Mouse (Mus musculus) gastrocnemius, postnatal 4 days (tissue): ENCODE measurements around the gene Vps18. TPM values are rescaled to one million over a fixed set of nuclear protein-coding genes. Genes with fewer than 3 reads are reported as not detected.

Source experiments
- DNase-seq, 2 experiments: peaks; one replicate each; pipeline ENCODE4 v3.0.0; 2021 to 2022; ENCODE audit warnings: low spot score in 2 of 2, mixed read lengths in 2 of 2
- total RNA-seq, 2 experiments: library from RNA; stranded (reverse); gene quantifications; 2 replicates each; pipeline ENCODE4 v1.2.3; 2021

The Vps18 gene
- total RNA-seq, 2 experiments from 2014 or later: 12.6 to 13.0 TPM

GRCm38 (mm10) chr2:119287372-119287771, 1.2 kb upstream of the Vps18 start:
- no peak for DNase-seq

- no peak for DNase-seq
Observed at GRCm38 (mm10) chr2:119289014-119289416, 475 bp downstream of the Vps18 start.

GRCm38 (mm10) chr2:119292281-119292680, 3.7 kb downstream of the Vps18 start:
- DNase-seq: no peak

GRCm38 (mm10) chr2:119292852-119293251, 4.3 kb downstream of the Vps18 start:
- DNase-seq: no peak

- no peak for DNase-seq
Observed at GRCm38 (mm10) chr2:119293311-119293710, 4.8 kb downstream of the Vps18 start.

- DNase-seq: no peak
Observed at GRCm38 (mm10) chr2:119293776-119294390, 5.3 kb downstream of the Vps18 start.

- no peak for DNase-seq
Observed at GRCm38 (mm10) chr2:119294411-119294810, 5.9 kb downstream of the Vps18 start.

GRCm38 (mm10) chr2:119296756-119297155, 8.2 kb downstream of the Vps18 start:
- DNase-seq: no peak

- no peak for DNase-seq
Observed at GRCm38 (mm10) chr2:119297506-119297905, 9.0 kb downstream of the Vps18 start.

GRCm38 (mm10) chr2:119298330-119298729, 9.8 kb downstream of the Vps18 start:
- DNase-seq: peak in 1 of 2 experiments; percentile 48

GRCm38 (mm10) chr2:119298839-119299238, 10.3 kb downstream of the Vps18 start:
- no peak for DNase-seq

GRCm38 (mm10) chr2:119299981-119300818, 11.7 kb downstream of the Vps18 start:
- peak; percentile 73 to 83 for DNase-seq

- DNase-seq: no peak
Observed at GRCm38 (mm10) chr2:119300819-119301493, 12.4 kb downstream of the Vps18 start.

GRCm38 (mm10) chr2:119302876-119303275, 14.3 kb downstream of the Vps18 start:
- DNase-seq: no peak

- no peak for DNase-seq
Observed at GRCm38 (mm10) chr2:119304391-119304790, 15.9 kb downstream of the Vps18 start.

GRCm38 (mm10) chr2:119304798-119305208, 16.3 kb downstream of the Vps18 start:
- DNase-seq: no peak

GRCm38 (mm10) chr2:119311544-119311943, 23.0 kb downstream of the Vps18 start:
- no peak for DNase-seq

- DNase-seq: no peak
Observed at GRCm38 (mm10) chr2:119312380-119312958, 23.9 kb downstream of the Vps18 start.

- DNase-seq: no peak
Observed at GRCm38 (mm10) chr2:119313780-119314479, 25.4 kb downstream of the Vps18 start.

- no peak for DNase-seq
Observed at GRCm38 (mm10) chr2:119314742-119315310, 26.3 kb downstream of the Vps18 start.
